Mouse (Mus musculus) layer of hippocampus, postnatal 25 days (tissue): Measurements from ENCODE around the gene Spink8. TPM values are rescaled to one million over a fixed set of nuclear protein-coding genes. Genes with fewer than 3 reads are reported as not detected.
A peak's percentile ranks its signal among the peaks of the same experiment; 100 is the strongest.

Experiments
- DNase-seq, 2 experiments: peaks; one replicate each; pipeline ENCODE4 v3.0.0; 2022; ENCODE audit warnings: mixed read lengths in 2 of 2, low spot score in 1 of 2; ENCODE audit errors: extremely low spot score in 1 of 2
- total RNA-seq, 2 experiments: library from RNA; stranded (reverse); gene quantifications; 2 replicates each; pipeline ENCODE4 v1.2.3; 2021

Spink8 gene
- total RNA-seq, 2 experiments from 2014 or later, result 65.0 to 68.7 TPM

DNA sequence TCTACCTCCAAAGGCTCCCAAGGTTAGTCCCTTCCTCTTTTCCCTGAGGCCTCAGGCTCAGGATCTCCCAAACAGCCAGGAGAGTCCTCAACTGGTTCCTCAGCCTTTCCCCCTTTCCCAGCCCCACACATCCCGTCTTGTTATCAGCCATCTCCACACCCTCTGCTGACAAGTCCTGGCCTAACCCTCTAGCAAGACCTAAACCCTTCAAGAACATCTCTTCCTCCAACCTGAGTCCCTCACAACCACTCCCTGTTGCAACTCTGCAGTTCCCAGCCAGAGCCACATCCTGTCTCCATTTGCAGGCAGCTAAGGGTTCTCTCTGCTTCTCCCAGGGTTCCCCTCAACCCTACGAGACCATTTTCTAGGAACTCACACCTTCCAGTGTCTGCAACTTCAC is 54.1 kb downstream of the Spink8 start:
- no peak for DNase-seq

DNA sequence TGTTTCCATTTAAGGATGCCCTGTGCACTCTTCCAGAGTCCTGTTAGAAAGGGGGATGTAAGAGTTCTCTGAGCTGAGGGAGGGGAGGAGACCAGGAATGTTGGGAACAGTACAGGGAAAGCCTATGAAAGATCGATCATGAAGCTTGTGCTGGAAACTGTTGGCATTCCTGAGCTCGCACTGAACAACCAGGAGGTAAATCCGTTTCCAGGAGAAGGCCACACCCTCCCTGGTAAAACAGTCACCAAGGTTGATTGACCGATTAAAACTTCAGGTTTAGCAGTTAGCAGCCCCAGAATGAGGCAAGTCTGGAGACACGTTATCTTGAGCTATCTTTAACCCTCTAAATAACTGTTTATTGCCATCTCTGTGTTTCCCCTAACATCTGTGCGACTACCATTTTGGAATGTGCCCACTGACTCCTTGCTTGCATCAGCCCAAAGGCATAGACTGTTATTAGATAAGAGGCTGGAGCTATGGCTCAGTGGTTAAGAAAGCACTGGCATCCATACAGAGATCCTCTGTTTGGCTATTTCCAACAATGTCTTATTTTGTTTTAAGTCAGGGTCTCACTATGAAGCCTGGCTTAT is 59.0 kb downstream of the Spink8 start:
- no peak for DNase-seq

DNA sequence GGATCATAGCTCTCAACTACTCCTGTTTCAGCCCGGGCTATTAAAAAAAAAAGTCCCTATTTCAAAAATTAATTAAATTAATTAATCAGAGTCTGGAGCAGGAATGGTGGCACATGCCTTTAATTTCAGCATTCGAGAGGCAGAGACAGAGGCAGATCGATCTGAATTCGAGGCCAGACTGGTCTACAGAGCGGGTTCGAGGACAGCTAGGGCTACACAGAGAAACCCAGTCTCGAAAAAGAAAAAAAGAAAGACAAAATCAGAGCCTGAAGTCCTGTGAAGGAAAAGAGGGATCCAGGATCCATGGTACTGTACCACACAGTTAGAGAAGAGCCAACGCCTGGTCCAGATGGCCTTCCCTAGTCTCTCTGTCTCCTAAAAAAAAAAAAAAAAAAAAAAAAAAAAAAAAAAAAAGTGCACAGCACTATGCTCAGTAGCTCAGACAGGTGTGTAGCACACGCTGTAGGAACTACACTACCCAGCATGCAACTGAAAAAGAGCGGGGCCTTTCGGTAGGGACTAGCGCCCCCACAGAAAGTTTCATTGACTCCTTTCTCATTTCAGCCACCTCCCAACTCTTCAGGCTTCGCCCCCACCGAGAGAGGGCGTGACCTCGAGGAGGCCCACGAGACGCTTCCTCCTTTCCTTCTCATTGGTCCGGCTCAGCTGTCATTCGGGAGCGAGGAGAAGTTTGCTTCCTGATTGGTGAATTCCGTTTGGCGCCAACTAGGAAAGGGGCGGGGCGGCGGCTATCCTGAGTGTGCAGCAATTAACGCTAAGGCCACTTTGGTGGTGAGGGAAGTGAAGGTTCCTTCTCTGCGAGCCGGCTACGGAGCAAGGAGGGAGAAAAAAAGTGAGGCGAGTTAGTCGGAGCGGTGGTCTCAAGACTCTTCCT is 63.0 kb downstream of the Spink8 start, which contains the start of gene Cdc25a:
Gene Cdc25a, plus strand, starts transcription at position 783 of the 895 bp plus-strand sequence.
- peak; percentile 87 to 89 for DNase-seq

DNA sequence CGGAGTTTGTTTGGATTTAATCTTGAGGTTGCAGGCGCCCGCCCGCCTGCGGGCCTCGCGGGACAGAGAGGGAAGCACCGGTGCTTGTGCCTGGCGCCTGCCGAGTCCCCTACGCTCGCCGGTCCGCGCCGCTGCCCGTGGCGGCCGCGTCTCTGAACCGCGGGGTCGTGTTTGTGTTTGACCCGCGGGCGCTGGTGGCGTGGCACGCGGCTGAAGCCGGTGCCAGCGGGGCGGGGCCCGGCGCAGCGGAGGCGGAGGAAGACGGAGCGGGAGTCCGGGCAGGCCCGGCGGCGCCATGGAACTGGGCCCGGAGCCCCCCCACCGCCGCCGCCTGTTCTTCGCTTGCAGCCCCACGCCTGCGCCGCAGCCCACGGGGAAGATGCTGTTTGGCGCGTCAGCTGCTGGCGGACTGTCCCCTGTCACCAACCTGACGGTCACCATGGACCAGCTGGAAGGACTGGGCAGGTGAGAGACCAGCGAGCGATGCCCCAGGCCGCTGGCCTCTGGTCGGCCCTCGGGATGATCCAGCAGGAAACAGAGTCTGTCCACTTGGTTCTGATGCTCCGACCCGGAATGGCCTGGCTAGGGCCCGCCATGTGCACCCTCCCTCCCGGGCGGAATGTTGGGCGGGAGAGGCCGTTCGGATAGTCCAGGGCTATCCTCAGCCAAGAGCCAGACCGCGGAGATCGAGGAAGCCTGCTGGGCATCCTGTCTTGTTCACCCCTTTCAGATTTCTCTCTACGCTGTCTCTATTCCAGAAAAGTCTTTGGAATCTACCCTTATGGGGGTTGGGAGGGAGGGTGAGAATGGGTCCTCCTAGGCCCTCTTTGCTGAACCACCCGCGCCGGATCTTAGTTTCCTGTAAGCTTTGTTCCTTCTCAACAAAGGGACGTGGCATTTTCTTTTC is 63.9 kb downstream of the Spink8 start:
- DNase-seq, result peak; percentile 23 to 31

Other genes starting within 250 kb of the Spink8 start
- not detected for gene Fbxw15, start 244.0 kb upstream of the Spink8 start, total RNA-seq
- gene Fbxw24, start 186.2 kb upstream of the Spink8 start, total RNA-seq, result not detected
- gene Fbxw25, start 147.6 kb upstream of the Spink8 start, total RNA-seq, result not detected
- not detected for gene Fbxw18, start 109.6 kb upstream of the Spink8 start, total RNA-seq
- not detected for gene Fbxw26, start 66.2 kb upstream of the Spink8 start, total RNA-seq
- gene Fbxw27, start 21.6 kb upstream of the Spink8 start, total RNA-seq, result not detected
- gene Nme6, start 20.5 kb downstream of the Spink8 start, total RNA-seq, result 1 to 10 TPM; 8.7 to 9.1 TPM
- not detected for gene Camp, start 37.3 kb downstream of the Spink8 start, total RNA-seq
- gene Cdc25a, start 63.3 kb downstream of the Spink8 start, total RNA-seq, result 1 to 10 TPM; 4.3 to 5.6 TPM
- 100 to 1,000 TPM; 580 to 618 TPM for gene Map4, start 119.2 kb downstream of the Spink8 start, total RNA-seq